Mouse (Mus musculus) urinary bladder, postnatal 25 days (tissue): ENCODE measurements around the gene Bco2.

ENCODE experiments used
- DNase-seq: peaks from one replicate; pipeline ENCODE4 v3.0.0; 2022; ENCODE audit warnings: low spot score

Bco2 gene

GRCm38 (mm10) chr9:50555094-50555446 lies at the start of gene Bco2:
Gene Bco2, minus strand, starts transcription at chr9:50555181.
- DNase-seq = no peak

GRCm38 (mm10) chr9:50604338-50604737 lies 49.4 kb upstream of the Bco2 start:
- DNase-seq = no peak

- no peak for DNase-seq
Measured at GRCm38 (mm10) chr9:50603998-50604324, 49.0 kb upstream of the Bco2 start.

GRCm38 (mm10) chr9:50603189-50603997 lies 48.4 kb upstream of the Bco2 start, which contains the start of the genes Sdhd and Timm8b:
Gene Sdhd, minus strand, starts transcription at chr9:50603812.
Gene Timm8b, plus strand, starts transcription at chr9:50603910.
- peak; percentile 87 for DNase-seq

GRCm38 (mm10) chr9:50602055-50602845 lies 47.3 kb upstream of the Bco2 start:
- DNase-seq = no peak

GRCm38 (mm10) chr9:50601536-50601935 lies 46.6 kb upstream of the Bco2 start:
- no peak for DNase-seq

- DNase-seq = no peak
Measured at GRCm38 (mm10) chr9:50596973-50597372, 42.0 kb upstream of the Bco2 start.

GRCm38 (mm10) chr9:50594794-50595417 lies 39.9 kb upstream of the Bco2 start:
- no peak for DNase-seq

GRCm38 (mm10) chr9:50593544-50593943 lies 38.6 kb upstream of the Bco2 start:
- no peak for DNase-seq

- no peak for DNase-seq
Measured at GRCm38 (mm10) chr9:50592955-50593354, 38.0 kb upstream of the Bco2 start.

- no peak for DNase-seq
Measured at GRCm38 (mm10) chr9:50590856-50591518, 36.0 kb upstream of the Bco2 start.

GRCm38 (mm10) chr9:50586955-50587354 lies 32.0 kb upstream of the Bco2 start:
- no peak for DNase-seq

GRCm38 (mm10) chr9:50585145-50585818 lies 30.3 kb upstream of the Bco2 start:
- DNase-seq = no peak

- no peak for DNase-seq
Measured at GRCm38 (mm10) chr9:50580370-50580769, 25.4 kb upstream of the Bco2 start.

GRCm38 (mm10) chr9:50569599-50570525 lies 14.9 kb upstream of the Bco2 start:
- peak; percentile 19 for DNase-seq

- DNase-seq = no peak
Measured at GRCm38 (mm10) chr9:50567881-50568280, 12.9 kb upstream of the Bco2 start.

- no peak for DNase-seq
Measured at GRCm38 (mm10) chr9:50567372-50567771, 12.4 kb upstream of the Bco2 start.

GRCm38 (mm10) chr9:50565940-50566339 lies 11.0 kb upstream of the Bco2 start:
- no peak for DNase-seq

- DNase-seq = no peak
Measured at GRCm38 (mm10) chr9:50565173-50565572, 10.2 kb upstream of the Bco2 start.

GRCm38 (mm10) chr9:50561918-50562360 lies 7.0 kb upstream of the Bco2 start:
- no peak for DNase-seq
